Mouse (Mus musculus): Measurements from ENCODE around the gene Chp1. TPM values are rescaled to one million over a fixed set of nuclear protein-coding genes. Genes with fewer than 3 reads are reported as not detected.
"Not testable (repeated sequence)": the region's sequence is repeated elsewhere in the genome, so short reads cannot be mapped to it uniquely, and the experiment has no call there.

The Chp1 gene
- polyA plus RNA-seq, 1 experiment from 2014 or later: 57.1 TPM

GRCm38 (mm10) chr2:119602488-119602887 is 55.0 kb downstream of the Chp1 start:
- no peak overlapping the region for H3K4me3 ChIP-seq (ENCODE audit: low read length)
- no peak overlapping the region for H3K9ac ChIP-seq (ENCODE audit: low read depth, low read length)
- H3K36me3 ChIP-seq (ENCODE audit: control insufficient read depth, insufficient read depth, low read length): peaks cover 10% of the 10 kb centered on the region
- no peak for ATAC-seq
- H3K9me3 ChIP-seq (ENCODE audit: control insufficient read depth, low read length): no peaks in the 10 kb centered on the region
- no peak overlapping the region for H3K4me2 ChIP-seq (ENCODE audit: low read length)
- H3K27ac ChIP-seq (ENCODE audit: low read depth, low read length): no peak overlapping the region
- H3K27me3 ChIP-seq (replicated peaks; ENCODE audit: control insufficient read depth, insufficient read depth, low read length): no peaks in the 10 kb centered on the region
- H3K4me1 ChIP-seq (ENCODE audit: control insufficient read depth, insufficient read depth, low read depth, low read length): peaks cover 6% of the 10 kb centered on the region
- WGBS: 73% methylated on average over 1 of the region's 1 CpGs

- Histone ChIP-seq H3K9me3 (ENCODE audit: control insufficient read depth, low read length) (no peaks in the 10 kb centered on the region), H3K27ac (ENCODE audit: low read depth, low read length) (no peak overlapping the region), H3K4me2 (ENCODE audit: low read length) (no peak overlapping the region), H3K9ac (ENCODE audit: low read depth, low read length) (no peak overlapping the region), H3K4me3 (ENCODE audit: low read length) (no peak overlapping the region), H3K27me3 (replicated peaks; ENCODE audit: control insufficient read depth, insufficient read depth, low read length) (no peaks in the 10 kb centered on the region), H3K36me3 (ENCODE audit: control insufficient read depth, insufficient read depth, low read length) (peaks cover 8% of the 10 kb centered on the region), H3K4me1 (ENCODE audit: control insufficient read depth, insufficient read depth, low read depth, low read length) (peaks cover 6% of the 10 kb centered on the region)
- 79% methylated on average over 2 of the region's 2 CpGs for WGBS
- ATAC-seq: no peak
Measured at GRCm38 (mm10) chr2:119603909-119604308, 56.4 kb downstream of the Chp1 start.

GRCm38 (mm10) chr2:119605361-119605973 is 58.0 kb downstream of the Chp1 start:
- no peak for ATAC-seq
- Histone ChIP-seq H3K36me3 (ENCODE audit: control insufficient read depth, insufficient read depth, low read length) (0 out of 2 replicates have a peak, but pooled peaks cover 2% of the 10 kb centered on the region), H3K9ac (ENCODE audit: low read depth, low read length) (no peak overlapping the region), H3K9me3 (ENCODE audit: control insufficient read depth, low read length) (no peaks in the 10 kb centered on the region), H3K4me1 (ENCODE audit: control insufficient read depth, insufficient read depth, low read depth, low read length) (peaks cover 6% of the 10 kb centered on the region), H3K27ac (ENCODE audit: low read depth, low read length) (no peak overlapping the region), H3K27me3 (replicated peaks; ENCODE audit: control insufficient read depth, insufficient read depth, low read length) (no peaks in the 10 kb centered on the region), H3K4me2 (ENCODE audit: low read length) (no peak overlapping the region), H3K4me3 (ENCODE audit: low read length) (no peak overlapping the region)
- WGBS: 92% methylated on average over 6 of the region's 6 CpGs

GRCm38 (mm10) chr2:119607023-119607422 is 59.5 kb downstream of the Chp1 start:
- WGBS: 99% methylated on average over 4 of the region's 4 CpGs
- no peak for ATAC-seq
- 0 out of 2 replicates have a peak, but pooled peaks cover 2% of the 10 kb centered on the region for H3K36me3 ChIP-seq (ENCODE audit: control insufficient read depth, insufficient read depth, low read length)

GRCm38 (mm10) chr2:119617841-119618198 is 70.3 kb downstream of the Chp1 start:
- ATAC-seq: no peak
- H3K4me1 ChIP-seq (ENCODE audit: control insufficient read depth, insufficient read depth, low read depth, low read length): peaks cover 4% of the 10 kb centered on the region
- H3K36me3 ChIP-seq (ENCODE audit: control insufficient read depth, insufficient read depth, low read length): no peaks in the 10 kb centered on the region
- peak overlapping the region; percentile 29 for H3K9ac ChIP-seq (ENCODE audit: low read depth, low read length)
- H3K9me3 ChIP-seq (ENCODE audit: control insufficient read depth, low read length): no peaks in the 10 kb centered on the region
- H3K4me3 ChIP-seq (ENCODE audit: low read length): peak overlapping the region; percentile 55
- H3K27ac ChIP-seq (ENCODE audit: low read depth, low read length): no peak overlapping the region
- peak overlapping the region; percentile 79 for H3K4me2 ChIP-seq (ENCODE audit: low read length)
- H3K27me3 ChIP-seq (replicated peaks; ENCODE audit: control insufficient read depth, insufficient read depth, low read length): no peaks in the 10 kb centered on the region
- under 1% methylated on average over 13 of the region's 13 CpGs for WGBS

More at GRCm38 (mm10) chr2:119607023-119607422, 59.5 kb downstream of the Chp1 start:
- no peaks in the 10 kb centered on the region for H3K9me3 ChIP-seq (ENCODE audit: control insufficient read depth, low read length)
- H3K4me1 ChIP-seq (ENCODE audit: control insufficient read depth, insufficient read depth, low read depth, low read length): peaks cover 2% of the 10 kb centered on the region; the same call in 1 of the 2 replicates
- H3K4me2 ChIP-seq (ENCODE audit: low read length): no peak overlapping the region
- H3K27ac ChIP-seq (ENCODE audit: low read depth, low read length): no peak overlapping the region
- H3K27me3 ChIP-seq (replicated peaks; ENCODE audit: control insufficient read depth, insufficient read depth, low read length): no peaks in the 10 kb centered on the region
- no peak overlapping the region for H3K9ac ChIP-seq (ENCODE audit: low read depth, low read length)
- no peak overlapping the region for H3K4me3 ChIP-seq (ENCODE audit: low read length)

GRCm38 (mm10) chr2:119618199-119618982 is 70.9 kb downstream of the Chp1 start, which contains the start of the genes Nusap1 and Oip5:
Nusap1 (plus strand) TSS chr2:119618298.
Oip5 (minus strand) TSS chr2:119618469.
- H3K27ac ChIP-seq (ENCODE audit: low read depth, low read length): no peak within 1 kb of the TSS
- under 1% methylated on average over 55 of the region's 55 CpGs for WGBS
- H3K9me3 ChIP-seq (ENCODE audit: control insufficient read depth, low read length): no peaks in the 10 kb centered on the region
- H3K4me3 ChIP-seq (ENCODE audit: low read length): peak within 1 kb of the TSS; percentile 55
- H3K9ac ChIP-seq (ENCODE audit: low read depth, low read length): peak within 1 kb of the TSS; percentile 29
- H3K36me3 ChIP-seq (ENCODE audit: control insufficient read depth, insufficient read depth, low read length): no peaks in the 10 kb centered on the region
- peak; percentile 100 for ATAC-seq
- peaks cover 4% of the 10 kb centered on the region for H3K4me1 ChIP-seq (ENCODE audit: control insufficient read depth, insufficient read depth, low read depth, low read length)
- H3K27me3 ChIP-seq (replicated peaks; ENCODE audit: control insufficient read depth, insufficient read depth, low read length): no peaks in the 10 kb centered on the region
- H3K4me2 ChIP-seq (ENCODE audit: low read length): peak within 1 kb of the TSS; percentile 97

GRCm38 (mm10) chr2:119619002-119619401 is 71.5 kb downstream of the Chp1 start:
- H3K4me1 ChIP-seq (ENCODE audit: control insufficient read depth, insufficient read depth, low read depth, low read length); ATAC-seq; H3K36me3 ChIP-seq (ENCODE audit: control insufficient read depth, insufficient read depth, low read length); H3K27me3 ChIP-seq (replicated peaks; ENCODE audit: control insufficient read depth, insufficient read depth, low read length); H3K9me3 ChIP-seq (ENCODE audit: control insufficient read depth, low read length); H3K27ac ChIP-seq (ENCODE audit: low read depth, low read length): not testable (repeated sequence)
- Histone ChIP-seq H3K4me3 (ENCODE audit: low read length) (peak overlapping the region; percentile 55), H3K9ac (ENCODE audit: low read depth, low read length) (peak overlapping the region; percentile 7; the same call in 1 of the 2 replicates), H3K4me2 (ENCODE audit: low read length) (peak overlapping the region; percentile 97)
- 10% methylated on average over 6 of the region's 6 CpGs for WGBS

GRCm38 (mm10) chr2:119621302-119621701 is 73.8 kb downstream of the Chp1 start:
- no peak overlapping the region for H3K4me2 ChIP-seq (ENCODE audit: low read length)
- H3K27ac ChIP-seq (ENCODE audit: low read depth, low read length): no peak overlapping the region
- no peaks in the 10 kb centered on the region for H3K27me3 ChIP-seq (replicated peaks; ENCODE audit: control insufficient read depth, insufficient read depth, low read length)
- 99% methylated on average over 2 of the region's 2 CpGs for WGBS
- no peaks in the 10 kb centered on the region for H3K9me3 ChIP-seq (ENCODE audit: control insufficient read depth, low read length)
- no peaks in the 10 kb centered on the region for H3K36me3 ChIP-seq (ENCODE audit: control insufficient read depth, insufficient read depth, low read length)
- ATAC-seq: no peak
- no peak overlapping the region for H3K9ac ChIP-seq (ENCODE audit: low read depth, low read length)
- H3K4me1 ChIP-seq (ENCODE audit: control insufficient read depth, insufficient read depth, low read depth, low read length): peaks cover 4% of the 10 kb centered on the region
- no peak overlapping the region for H3K4me3 ChIP-seq (ENCODE audit: low read length)

Data from hindbrain, embryonic 16.5 days (tissue).